8 mouse cellular contexts compared by ENCODE assay signal in the genomic region with DNA sequence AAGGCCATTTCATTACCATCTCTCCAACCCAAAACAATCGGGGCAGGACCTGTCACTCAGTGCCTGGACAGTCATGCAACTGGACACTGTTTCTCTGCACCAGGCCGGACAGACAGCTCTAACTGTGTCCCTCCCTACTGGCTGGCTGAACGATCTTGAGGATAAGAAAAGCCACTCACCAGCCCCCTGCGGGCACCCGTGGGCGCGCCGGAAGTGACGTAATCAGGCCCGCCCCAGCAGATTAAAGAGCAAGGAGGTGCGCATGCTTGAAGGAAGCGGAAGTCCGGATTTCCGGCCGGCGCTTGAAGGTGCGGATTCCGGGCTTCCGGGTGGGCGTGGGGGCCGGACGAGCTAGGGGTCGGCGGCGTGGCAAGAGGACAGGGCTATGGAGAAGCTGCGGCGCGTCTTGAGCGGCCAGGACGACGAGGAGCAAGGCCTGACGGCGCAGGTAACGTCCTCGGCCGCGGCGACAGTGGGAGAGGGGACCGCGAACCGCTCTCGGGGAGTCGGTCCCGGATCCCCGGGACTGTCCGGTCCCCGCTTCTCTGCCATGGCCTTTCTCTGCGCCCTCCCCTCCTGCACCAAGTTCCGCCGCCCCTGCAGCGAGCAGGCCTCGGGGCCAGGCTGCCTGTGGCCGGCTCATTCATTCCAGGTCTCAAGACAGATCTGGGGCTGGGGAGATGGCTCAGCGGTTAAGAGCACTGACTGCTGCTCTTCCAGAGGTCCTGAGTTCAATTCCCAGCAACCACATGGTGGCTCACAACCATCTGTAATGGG. TPM values are rescaled to one million over a fixed set of nuclear protein-coding genes. Genes with fewer than 3 reads are reported as not detected.
DNase-seq lines count a peak whose midpoint lies in the region; ATAC-seq and TF ChIP-seq lines count a peak whose summit lies in the region.

A gene (plus strand): TSS at position 265 of the 777 bp plus-strand sequence.

- H3K4me1 ChIP-seq in E14TG2a.4 (replicated peaks; ENCODE audit: low read depth, low read length) = peaks cover 36% of the 10 kb centered on the region
- H3K4me1 ChIP-seq in forebrain, embryonic 13.5 days = peaks cover 27% of the 10 kb centered on the region
- H3K4me1 ChIP-seq in liver, postnatal 0 days (ENCODE audit: insufficient read depth) = peaks cover 23% of the 10 kb centered on the region
- peaks cover 13% of the 10 kb centered on the region for H3K4me1 ChIP-seq in neural tube, embryonic 14.5 days (ENCODE audit: control insufficient read depth, insufficient read depth, low read length)

- peak; percentile 97 for ATAC-seq in forebrain, embryonic 13.5 days
- peak; percentile 96 for ATAC-seq in liver, postnatal 0 days
- peak; percentile 94 for ATAC-seq in neural tube, embryonic 14.5 days (ENCODE audit: low read depth)

- peak within 1 kb of the TSS; percentile 91 for H3K4me3 ChIP-seq in E14TG2a.4 (replicated peaks; ENCODE audit: low read length)
- peak within 1 kb of the TSS; percentile 93 for H3K4me3 ChIP-seq in forebrain, embryonic 13.5 days
- peak within 1 kb of the TSS; percentile 97 for H3K4me3 ChIP-seq in liver, postnatal 0 days (ENCODE audit: low read depth, low read length)
- H3K4me3 ChIP-seq in neural tube, embryonic 14.5 days (ENCODE audit: low read depth, low read length) = peak within 1 kb of the TSS; percentile 80

- H3K27ac ChIP-seq in forebrain, embryonic 13.5 days = peak within 1 kb of the TSS; percentile 72; the same call in 1 of the 2 replicates
- peak within 1 kb of the TSS; percentile 80 for H3K27ac ChIP-seq in liver, postnatal 0 days (ENCODE audit: low read depth)
- peak within 1 kb of the TSS; percentile 81 for H3K27ac ChIP-seq in neural tube, embryonic 14.5 days (ENCODE audit: low read depth, low read length)

- peak within 1 kb of the TSS; percentile 69 for H3K4me2 ChIP-seq in forebrain, embryonic 13.5 days
- H3K4me2 ChIP-seq in liver, postnatal 0 days (ENCODE audit: low read depth, low read length) = peak within 1 kb of the TSS; percentile 86
- H3K4me2 ChIP-seq in neural tube, embryonic 14.5 days (ENCODE audit: low read depth, low read length) = peak within 1 kb of the TSS; percentile 50

- intact Hi-C loops in heart, postnatal 10 days (cut with DNase I) = no loop called here

- H3K27me3 ChIP-seq in E14TG2a.4 (ENCODE audit: insufficient read depth, low read length) = peaks cover 11% of the 10 kb centered on the region
- H3K27me3 ChIP-seq in forebrain, embryonic 13.5 days = no peaks in the 10 kb centered on the region
- H3K27me3 ChIP-seq in liver, postnatal 0 days (ENCODE audit: insufficient read depth, low read length) = no peaks in the 10 kb centered on the region
- no peaks in the 10 kb centered on the region for H3K27me3 ChIP-seq in neural tube, embryonic 14.5 days (ENCODE audit: control insufficient read depth, insufficient read depth, low read length)

- no peak for TF ChIP-seq CTCF in E14TG2a.4 (conservative IDR thresholded peaks at IDR 0.05; ENCODE audit: low read length)
- TF ChIP-seq CTCF in liver, postnatal 0 days (IDR thresholded peaks at IDR 0.05; ENCODE audit: low read depth) = no peak

- no peaks in the 10 kb centered on the region for H3K9me3 ChIP-seq in E14TG2a.4 (ENCODE audit: low read length)
- H3K9me3 ChIP-seq in forebrain, embryonic 13.5 days (replicated peaks) = no peaks in the 10 kb centered on the region
- H3K9me3 ChIP-seq in liver, postnatal 0 days (ENCODE audit: low read length) = no peaks in the 10 kb centered on the region
- H3K9me3 ChIP-seq in neural tube, embryonic 14.5 days (ENCODE audit: control insufficient read depth, low read length) = no peaks in the 10 kb centered on the region

- under 1% methylated on average over 44 of the region's 54 CpGs for WGBS in forebrain, embryonic 13.5 days
- under 1% methylated on average over 54 of the region's 54 CpGs for WGBS in large intestine, adult 2 months
- under 1% methylated on average over 52 of the region's 54 CpGs for WGBS in liver, postnatal 0 days (ENCODE audit: insufficient replicate concordance)
- WGBS in neural tube, embryonic 14.5 days = under 1% methylated on average over 51 of the region's 54 CpGs

- TF ChIP-seq EP300 in liver, postnatal 0 days (IDR thresholded peaks at IDR 0.05; ENCODE audit: low read depth) = peak; percentile 57; the same call in 1 of the 2 replicates

- peaks cover 16% of the 10 kb centered on the region for H3K36me3 ChIP-seq in E14TG2a.4 (ENCODE audit: insufficient read depth, low read length)
- no peaks in the 10 kb centered on the region for H3K36me3 ChIP-seq in forebrain, embryonic 13.5 days (ENCODE audit: poor library complexity, severe bottlenecking)
- no peaks in the 10 kb centered on the region for H3K36me3 ChIP-seq in liver, postnatal 0 days (replicated peaks; ENCODE audit: insufficient read depth, low read length)
- H3K36me3 ChIP-seq in neural tube, embryonic 14.5 days (ENCODE audit: control insufficient read depth, insufficient read depth, low read length) = no peaks in the 10 kb centered on the region

- DNase-seq in c-Kit-positive CD71-positive TER-119-positive erythroid progenitor cells, embryonic 14.5 days (ENCODE audit: low spot score) = peak; percentile 92
- DNase-seq in heart, postnatal 10 days = peak; percentile 95 to 97
- DNase-seq in large intestine, adult 2 months (ENCODE audit: low read depth, low spot score) = peak; percentile 76
- peak; percentile 96 for DNase-seq in liver, postnatal 0 days
- peak; percentile 96 for DNase-seq in testis, postnatal 10 days (ENCODE audit: low spot score)

- peak within 1 kb of the TSS; percentile 81 for H3K9ac ChIP-seq in forebrain, embryonic 13.5 days
- peak within 1 kb of the TSS; percentile 84 for H3K9ac ChIP-seq in liver, postnatal 0 days (replicated peaks)
- H3K9ac ChIP-seq in neural tube, embryonic 14.5 days (replicated peaks; ENCODE audit: low read depth, low read length) = peak within 1 kb of the TSS; percentile 43

RNA-seq across cellular contexts. Expression of the gene that starts here (rescaled TPM):
- polyA plus RNA-seq in forebrain, embryonic 13.5 days (2015; fragmentation: Nextera tagmentation; extraction: Ambion mirVana) = 113 and 114 TPM in 2 replicates
- 10 to 100 TPM; 22.8 to 29.7 TPM for total RNA-seq in heart, postnatal 10 days (2021)
- 84.2 and 105 TPM in 2 replicates for polyA plus RNA-seq in large intestine, adult 2 months (2012; rRNA removed)
- polyA plus RNA-seq in liver, postnatal 0 days (2015; fragmentation: Nextera tagmentation; extraction: Ambion mirVana) = 67.6 and 67.7 TPM in 2 replicates
- polyA plus RNA-seq in neural tube, embryonic 14.5 days (2014; fragmentation: Nextera tagmentation; extraction: Ambion mirVana) = 149 and 195 TPM in 2 replicates

Comparison
In these comparisons a context has a peak if more than half of its experiments do, and no peak if none do; other contexts are left out.
1. Peak in every context shown above with its lines: DNase-seq, ATAC-seq, H3K4me3 ChIP-seq and H3K27ac ChIP-seq.